Mouse (Mus musculus) liver, adult 2 months (tissue): ENCODE results near the gene Bcl2a1d. TPM values are rescaled to one million over a fixed set of nuclear protein-coding genes. Genes with fewer than 3 reads are reported as not detected.
"Not testable (repeated sequence)": the region's sequence is repeated elsewhere in the genome, so short reads cannot be mapped to it uniquely, and the experiment has no call there.

ENCODE experiments used
- DNase-seq: peaks from one replicate; pipeline ENCODE4 v3.0.0-alpha.2; 2011; ENCODE audit warnings: low read depth, low spot score; ENCODE audit errors: extremely low read depth
- H3K27ac ChIP-seq: fragments of 200-500 bp; replicated peaks from 2 replicates; pipeline ENCODE4 v1.5.1; 2012; ENCODE audit warnings: low read depth, mild to moderate bottlenecking, control low read depth, inconsistent platforms, low read length; ENCODE audit not compliant: insufficient read depth
- H3K27me3 ChIP-seq: fragments of 200-500 bp; 2 replicates; pipeline ENCODE4 v1.6.1; 2012; ENCODE audit warnings: mild to moderate bottlenecking, moderate library complexity, low read length, inconsistent platforms; ENCODE audit not compliant: control insufficient read depth, insufficient read depth
- H3K36me3 ChIP-seq: fragments of 200-500 bp; 2 replicates; pipeline ENCODE4 v1.6.1; 2012; ENCODE audit warnings: low read length, inconsistent platforms; ENCODE audit not compliant: control insufficient read depth, insufficient read depth
- H3K4me1 ChIP-seq: fragments of 200-500 bp; 2 replicates; pipeline ENCODE4 v1.6.1; 2011; ENCODE audit warnings: low read length; ENCODE audit not compliant: control insufficient read depth, insufficient read depth
- H3K4me3 ChIP-seq: fragments of 200-500 bp; 2 replicates; pipeline ENCODE4 v1.5.1; 2011; ENCODE audit warnings: low read depth, mild to moderate bottlenecking, control low read depth, low read length, moderate library complexity; ENCODE audit not compliant: insufficient read depth
- H3K79me2 ChIP-seq: fragments of 200-500 bp; 2 replicates; pipeline ENCODE4 v1.6.1; 2012; ENCODE audit warnings: inconsistent platforms, mild to moderate bottlenecking, low read length, moderate library complexity; ENCODE audit not compliant: control insufficient read depth, insufficient read depth
- H3K9ac ChIP-seq: fragments of 200-500 bp; 2 replicates; pipeline ENCODE4 v1.6.1; 2012; ENCODE audit warnings: low read depth, mild to moderate bottlenecking, control low read depth, inconsistent platforms, low read length
- WGBS: fragments of 180-500 bp; shearing (Covaris S2); methylation state at CpG from one replicate; pipeline ENCODE4 v1.1.7; 2018; 5-methylcytosine and 5-hydroxymethylcytosine counted together
- polyA plus RNA-seq: library from polyadenylated mRNA; depleted of rRNA; stranded (reverse); fragments of >200 nt; gene quantifications from 2 replicates; pipeline ENCODE4 v1.2.3, GENCODE M21; 2012; rRNA removed
- total RNA-seq: library from RNA; depleted of rRNA; stranded (reverse); fragments of >200 nt; gene quantifications from 2 replicates; pipeline ENCODE4 v1.2.3, GENCODE M21; 2014; rRNA removed

Bcl2a1d gene
- total RNA-seq = 0.74 and 1.5 TPM in 2 replicates
- polyA plus RNA-seq = 0.17 and 0.92 TPM in 2 replicates

DNA sequence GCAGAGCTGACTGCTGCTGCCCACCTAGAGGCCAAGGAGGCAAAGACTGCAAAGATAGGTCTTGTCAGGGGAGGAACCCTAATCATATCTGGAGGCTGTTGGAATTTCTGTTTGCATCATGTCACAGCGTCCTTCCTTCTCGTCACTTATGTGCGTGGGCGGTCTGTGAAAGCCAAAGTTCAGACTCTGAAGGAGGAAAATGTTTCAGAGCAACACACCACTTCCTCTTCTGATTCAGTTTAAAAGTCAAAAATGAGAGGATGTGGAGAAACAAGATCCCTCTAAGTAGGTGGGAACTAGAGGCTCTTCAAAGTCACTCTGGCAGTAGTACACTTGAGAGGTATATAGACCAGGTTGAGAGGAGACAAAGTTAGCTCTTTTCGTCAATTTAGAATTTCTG, at the start of gene Bcl2a1d:
Gene Bcl2a1d, minus strand, starts transcription at position 187 of the 400 bp plus-strand sequence.
- not testable (repeated sequence) for H3K27ac ChIP-seq, H3K79me2 ChIP-seq, H3K4me3 ChIP-seq, H3K4me1 ChIP-seq, H3K27me3 ChIP-seq, H3K36me3 ChIP-seq, H3K9ac ChIP-seq
- peak; percentile 20 for DNase-seq
- WGBS = 58% methylated on average over 5 of the region's 5 CpGs

- not testable (repeated sequence) for H3K27me3 ChIP-seq, H3K27ac ChIP-seq, DNase-seq, H3K4me1 ChIP-seq, H3K4me3 ChIP-seq, H3K9ac ChIP-seq, H3K79me2 ChIP-seq, H3K36me3 ChIP-seq
- WGBS = 89% methylated on average over 4 of the region's 6 CpGs
These were observed 38.5 kb upstream of the Bcl2a1d start for GRCm38 (mm10) chr9:88770239-88770638.

DNA sequence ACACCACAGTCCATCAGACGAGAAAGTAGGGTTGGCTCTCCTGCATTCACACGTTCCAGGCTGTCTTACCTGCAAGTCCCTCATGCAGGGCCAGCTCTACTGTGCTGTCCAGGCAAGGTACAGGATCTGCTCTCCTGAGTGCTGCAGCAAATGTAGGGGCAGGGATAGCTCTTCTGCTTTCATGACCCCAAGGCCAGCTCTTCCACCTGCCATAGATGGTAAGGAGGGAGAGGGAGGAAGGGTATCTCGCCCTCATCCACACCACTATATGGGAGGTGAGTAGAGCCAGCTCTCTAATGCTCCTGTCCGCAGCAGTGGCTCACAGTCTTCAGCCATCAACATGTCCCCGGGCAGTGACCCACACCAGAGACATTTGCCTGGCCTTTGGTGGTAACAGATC, 37.8 kb upstream of the Bcl2a1d start:
- not testable (repeated sequence) for H3K27ac ChIP-seq, H3K36me3 ChIP-seq, H3K9ac ChIP-seq, H3K4me3 ChIP-seq, H3K4me1 ChIP-seq, H3K79me2 ChIP-seq, H3K27me3 ChIP-seq, DNase-seq
- 71% methylated on average over 5 of the region's 5 CpGs for WGBS

DNA sequence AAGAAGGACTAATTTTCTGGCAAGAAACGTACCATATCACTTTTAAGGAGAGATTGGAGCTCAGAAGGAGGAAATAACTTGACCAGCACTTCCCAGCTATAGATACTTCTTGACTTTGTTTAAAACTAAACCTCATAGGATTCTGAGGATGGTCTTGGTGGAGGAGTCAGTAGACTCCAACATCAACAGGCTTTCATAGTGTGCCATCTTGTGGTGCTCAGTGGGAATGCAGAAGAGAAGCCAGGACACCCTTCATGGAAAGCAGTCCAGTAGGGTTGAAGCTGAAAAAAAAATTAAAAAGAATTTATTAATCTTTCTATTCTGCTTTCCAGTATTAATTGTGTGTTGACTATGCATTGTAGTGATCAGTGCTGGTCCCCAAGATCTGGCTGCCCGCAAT, 15.0 kb upstream of the Bcl2a1d start:
- H3K27me3 ChIP-seq, DNase-seq, H3K9ac ChIP-seq, H3K4me3 ChIP-seq, H3K79me2 ChIP-seq, H3K4me1 ChIP-seq, H3K36me3 ChIP-seq, H3K27ac ChIP-seq: not testable (repeated sequence)
- WGBS = no CpG with 5 or more reads among the region's 2 CpGs

GRCm38 (mm10) chr9:88746046-88746445, 14.3 kb upstream of the Bcl2a1d start:
- H3K79me2 ChIP-seq, DNase-seq, H3K4me1 ChIP-seq, H3K4me3 ChIP-seq, H3K36me3 ChIP-seq, H3K27me3 ChIP-seq, H3K27ac ChIP-seq, H3K9ac ChIP-seq: not testable (repeated sequence)
- 67% methylated on average over 1 of the region's 2 CpGs for WGBS

DNA sequence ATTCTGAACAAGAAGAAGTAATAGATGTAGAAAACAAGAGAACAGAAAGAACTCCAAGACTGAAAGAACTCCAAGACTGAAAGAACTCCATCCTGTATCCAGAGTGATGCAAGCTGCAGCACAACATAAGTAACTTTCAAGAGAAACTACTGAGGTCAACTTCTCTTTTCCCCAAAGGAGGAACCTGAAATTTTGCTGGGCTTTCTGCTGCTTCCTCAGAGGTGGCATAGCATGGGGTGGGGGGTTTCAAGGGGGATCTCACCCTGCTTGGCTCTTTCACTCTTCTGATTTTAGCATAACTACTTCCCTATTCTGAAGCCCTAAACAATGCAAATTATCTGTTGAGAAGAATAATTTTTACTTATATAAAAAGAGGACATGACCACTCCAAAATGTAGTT, 3.6 kb upstream of the Bcl2a1d start:
- H3K4me3 ChIP-seq, H3K27me3 ChIP-seq, H3K9ac ChIP-seq, H3K27ac ChIP-seq, H3K4me1 ChIP-seq, DNase-seq, H3K79me2 ChIP-seq, H3K36me3 ChIP-seq: not testable (repeated sequence)

DNA sequence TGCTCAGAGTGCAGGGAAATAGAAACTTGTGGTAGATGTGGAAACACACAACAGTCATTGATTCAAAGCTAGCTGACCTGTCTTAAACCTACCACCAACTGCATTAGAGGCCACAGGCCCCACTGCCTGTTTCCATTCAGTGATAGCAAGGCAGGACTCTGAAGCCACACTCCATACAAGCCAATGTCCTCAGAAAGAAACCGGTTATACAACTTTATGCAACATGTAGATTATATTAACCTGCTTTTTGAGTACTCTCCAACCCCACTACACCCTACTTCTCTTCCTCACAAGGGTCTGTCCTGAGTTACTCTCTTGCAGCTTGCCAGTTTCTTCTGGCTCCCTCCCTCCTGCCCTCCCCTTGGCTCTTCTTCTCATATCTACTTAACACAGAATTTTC, 1.5 kb upstream of the Bcl2a1d start:
- not testable (repeated sequence) for H3K9ac ChIP-seq, H3K79me2 ChIP-seq, H3K27me3 ChIP-seq, DNase-seq, H3K27ac ChIP-seq, H3K4me1 ChIP-seq, H3K36me3 ChIP-seq, H3K4me3 ChIP-seq
- WGBS = 79% methylated on average over 1 of the region's 1 CpGs

DNA sequence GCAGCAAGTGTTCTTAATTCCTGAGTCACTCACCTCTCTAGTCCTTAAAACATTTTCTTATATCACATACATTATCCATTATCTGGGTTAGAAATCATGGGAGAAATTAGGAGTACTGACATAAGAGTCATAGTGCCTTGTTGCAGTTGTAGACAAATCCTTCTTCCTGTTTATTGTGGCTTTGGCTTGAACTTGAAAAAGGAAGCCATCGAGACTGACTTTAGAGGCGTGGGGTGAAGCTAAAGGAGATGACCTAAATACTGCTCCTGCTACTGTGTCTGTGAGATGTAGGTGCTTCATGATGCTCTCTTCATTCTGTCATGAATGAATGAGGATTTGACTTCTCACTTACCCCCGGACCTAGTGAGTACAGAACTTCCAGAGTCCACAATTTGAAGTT, 620 bp upstream of the Bcl2a1d start:
- H3K4me1 ChIP-seq, DNase-seq, H3K79me2 ChIP-seq, H3K27ac ChIP-seq, H3K9ac ChIP-seq, H3K36me3 ChIP-seq, H3K27me3 ChIP-seq, H3K4me3 ChIP-seq: not testable (repeated sequence)
- WGBS = 69% methylated on average over 2 of the region's 3 CpGs

- not testable (repeated sequence) for H3K79me2 ChIP-seq, H3K36me3 ChIP-seq, H3K27ac ChIP-seq
These were observed 3.4 kb downstream of the Bcl2a1d start for GRCm38 (mm10) chr9:88728311-88728710.

GRCm38 (mm10) chr9:88721628-88722027, 10.1 kb downstream of the Bcl2a1d start:
- H3K36me3 ChIP-seq, DNase-seq, H3K27ac ChIP-seq, H3K9ac ChIP-seq, H3K27me3 ChIP-seq, H3K4me3 ChIP-seq, H3K79me2 ChIP-seq, H3K4me1 ChIP-seq: not testable (repeated sequence)

More at GRCm38 (mm10) chr9:88728311-88728710, 3.4 kb downstream of the Bcl2a1d start:
- not testable (repeated sequence) for H3K9ac ChIP-seq, H3K4me3 ChIP-seq, H3K27me3 ChIP-seq, DNase-seq, H3K4me1 ChIP-seq
